Mouse (Mus musculus): Measurements from ENCODE around the gene C77080. TPM values are rescaled to one million over a fixed set of nuclear protein-coding genes. Genes with fewer than 3 reads are reported as not detected.

C77080 gene
- total RNA-seq, 2 experiments from 2014 or later = 0.05 to 0.88 TPM

DNA sequence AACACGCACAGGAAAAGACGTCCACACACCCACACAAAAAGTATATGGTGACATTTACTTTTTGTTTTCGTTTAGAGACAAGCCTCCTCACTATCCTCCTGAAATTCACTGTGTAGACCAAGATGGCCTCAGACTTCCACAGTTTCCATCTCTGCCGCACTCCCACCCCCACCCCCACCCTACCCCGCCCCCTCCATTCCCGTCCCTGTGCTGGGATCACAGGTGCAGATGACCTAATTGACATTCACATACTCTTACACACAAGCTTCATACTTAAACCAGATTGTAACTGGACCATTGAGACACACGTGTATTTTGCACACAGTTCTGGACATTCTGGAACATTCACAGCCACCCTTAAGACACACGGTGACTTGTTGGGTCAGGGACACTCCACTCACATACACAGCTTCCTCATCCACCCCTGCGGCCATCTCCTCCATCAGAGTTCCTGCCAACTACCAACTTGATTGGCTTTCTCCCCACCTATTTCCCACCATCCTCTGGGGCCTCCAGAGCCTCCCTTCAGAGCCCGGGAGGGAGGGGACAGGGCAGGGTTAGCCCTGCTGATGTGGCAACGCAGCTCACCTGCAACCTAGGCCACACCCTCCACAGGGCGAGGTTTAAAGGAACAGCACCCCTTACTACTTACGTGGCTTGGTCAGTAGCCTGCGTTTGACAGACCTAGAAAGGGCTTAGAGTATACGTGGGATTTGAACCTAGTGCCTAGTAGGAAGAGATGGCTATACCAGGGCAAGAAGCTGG lies 11.0 kb upstream of the C77080 start:
- peak; percentile 28 for ATAC-seq (replicated peaks; ENCODE audit: poor library complexity, severe bottlenecking)

DNA sequence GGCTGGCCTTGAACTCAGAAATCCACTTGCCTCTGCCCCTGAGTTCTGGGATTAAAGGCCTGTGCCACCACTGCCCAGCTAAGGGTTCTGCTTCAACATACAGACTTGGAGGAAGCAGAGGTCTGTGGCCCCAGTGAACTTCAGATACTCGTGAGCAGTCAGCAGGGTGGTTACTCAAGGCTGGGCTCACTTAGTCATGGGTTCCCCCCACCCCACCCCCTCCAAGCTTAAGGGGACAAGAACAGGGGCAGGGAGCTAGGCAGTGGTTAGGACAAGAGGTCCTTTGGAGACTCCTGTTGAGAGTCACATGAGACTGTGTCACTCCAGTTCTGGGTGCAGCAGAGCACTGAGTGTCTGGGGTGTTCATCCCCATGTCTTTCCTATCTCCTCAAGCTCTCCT lies 7.5 kb upstream of the C77080 start:
- peak; percentile 43 for ATAC-seq (replicated peaks; ENCODE audit: poor library complexity, severe bottlenecking)

DNA sequence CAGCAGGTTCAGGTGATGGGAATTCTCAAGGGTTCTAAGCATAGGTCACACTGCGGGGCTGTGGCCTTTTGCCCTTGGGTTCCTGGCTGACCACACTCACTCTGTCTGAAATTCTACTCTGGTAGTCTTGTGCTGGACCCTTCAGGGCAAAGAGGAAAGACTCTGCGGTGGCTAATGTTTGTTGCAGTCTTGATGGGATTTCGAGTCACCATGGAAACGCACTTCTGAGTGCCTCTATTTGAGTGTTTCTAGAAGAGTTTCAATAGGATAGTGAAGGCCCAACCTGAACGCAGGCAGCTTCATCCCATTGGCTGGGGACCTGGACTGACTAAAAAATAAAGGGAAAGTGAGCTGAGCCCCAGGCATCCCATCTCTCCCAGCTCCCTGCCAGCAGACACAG lies 5.6 kb upstream of the C77080 start:
- ATAC-seq (replicated peaks; ENCODE audit: poor library complexity, severe bottlenecking) = no peak

DNA sequence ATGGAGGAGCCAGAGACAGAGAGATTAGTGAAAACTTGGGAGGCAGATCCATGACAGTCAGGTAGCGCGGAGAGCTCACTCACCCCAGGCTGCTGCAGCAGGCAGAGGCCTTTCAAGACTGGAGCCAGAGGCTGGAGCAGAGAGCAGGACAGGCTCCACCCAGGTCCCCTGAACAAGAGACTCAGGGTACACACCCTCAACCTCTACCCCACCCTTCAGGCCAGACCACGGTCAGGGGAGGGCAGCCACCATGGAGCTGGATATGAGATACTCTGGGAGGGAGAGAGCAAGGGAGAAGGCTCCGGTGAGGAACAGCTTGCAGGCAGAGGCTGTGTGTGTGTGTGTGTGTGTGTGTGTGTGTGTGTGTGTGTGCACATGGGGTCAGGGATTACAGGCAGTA lies 5.0 kb upstream of the C77080 start:
- no peak for ATAC-seq (replicated peaks; ENCODE audit: poor library complexity, severe bottlenecking)

DNA sequence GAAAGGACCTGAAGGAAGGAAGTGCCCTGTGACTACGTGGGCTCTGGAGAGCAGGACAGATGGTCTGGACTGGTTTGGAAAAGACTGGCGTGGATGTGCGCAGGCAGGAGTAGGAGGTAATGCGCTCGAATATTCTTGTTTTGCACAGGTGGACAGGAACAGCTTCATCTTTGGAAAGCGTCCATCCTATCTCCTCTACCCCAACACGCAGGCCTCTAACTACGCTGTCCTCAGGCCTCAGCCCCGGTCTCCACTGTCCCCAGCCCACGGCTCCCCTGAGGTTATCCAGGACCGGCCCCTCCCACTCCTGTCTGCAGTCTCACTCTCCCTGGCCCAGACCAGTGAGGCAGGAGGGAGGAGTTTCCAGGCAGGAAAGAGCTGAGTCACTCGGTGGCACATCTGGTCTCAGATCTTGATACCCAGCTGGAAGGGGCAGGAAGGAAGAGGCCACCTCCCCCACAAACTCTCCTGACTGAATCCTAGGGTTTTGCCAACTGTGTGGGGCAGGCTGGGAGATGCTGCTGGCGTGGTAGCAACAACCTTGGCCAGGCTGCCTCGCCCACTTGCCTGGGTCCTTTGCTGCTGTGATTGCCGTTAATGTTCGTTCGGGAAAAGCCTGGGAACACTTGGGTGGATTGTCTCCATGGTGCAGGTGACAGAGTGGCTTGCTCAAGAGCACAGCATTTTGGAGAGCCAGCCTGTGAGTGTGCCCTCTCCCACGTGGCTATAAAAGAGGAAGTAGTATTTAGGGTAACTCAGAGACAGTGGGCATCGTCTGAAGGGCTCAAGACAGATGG lies 2.2 kb upstream of the C77080 start:
- ATAC-seq (replicated peaks; ENCODE audit: poor library complexity, severe bottlenecking) = peak; percentile 96

DNA sequence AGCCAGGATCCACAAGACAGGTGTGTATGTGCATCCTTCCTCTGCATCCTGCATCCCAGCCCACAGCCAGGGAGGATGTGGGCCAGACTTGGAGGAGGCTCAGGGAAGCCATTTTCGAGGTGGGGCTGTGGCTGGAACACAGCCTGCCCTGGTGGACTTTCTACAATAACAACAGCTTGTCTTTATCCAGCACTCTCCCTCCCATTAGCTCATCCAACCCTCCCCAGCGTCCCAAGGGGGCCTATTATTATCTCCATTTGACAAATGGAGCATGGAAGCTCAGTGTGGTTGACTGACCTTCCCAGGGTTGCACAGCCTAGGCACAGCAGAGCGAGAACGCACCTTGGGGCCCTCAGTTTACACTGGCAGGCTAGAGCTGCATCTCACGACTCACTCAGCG lies 526 bp downstream of the C77080 start:
- no peak for ATAC-seq (replicated peaks; ENCODE audit: poor library complexity, severe bottlenecking)

DNA sequence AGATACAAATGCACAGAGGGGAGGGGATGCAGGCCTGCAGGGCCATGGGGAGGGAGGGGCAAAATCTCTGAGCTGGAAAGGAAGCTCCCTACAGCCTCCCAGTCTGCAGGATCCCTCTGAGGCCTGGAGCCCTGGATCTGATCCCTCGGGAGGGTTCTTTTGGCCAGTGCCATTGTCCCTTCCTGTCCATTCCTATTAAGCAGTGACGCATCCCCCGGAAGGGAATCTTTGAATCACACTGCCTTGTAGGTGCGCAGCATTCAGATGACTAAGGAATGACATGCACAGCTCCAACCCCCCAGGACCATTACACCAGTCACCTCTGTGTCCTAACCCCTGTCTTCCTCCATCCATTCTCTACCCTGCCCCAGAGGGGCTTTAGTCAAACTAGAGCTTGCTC lies 2.1 kb downstream of the C77080 start:
- no peak for ATAC-seq (replicated peaks; ENCODE audit: poor library complexity, severe bottlenecking)

DNA sequence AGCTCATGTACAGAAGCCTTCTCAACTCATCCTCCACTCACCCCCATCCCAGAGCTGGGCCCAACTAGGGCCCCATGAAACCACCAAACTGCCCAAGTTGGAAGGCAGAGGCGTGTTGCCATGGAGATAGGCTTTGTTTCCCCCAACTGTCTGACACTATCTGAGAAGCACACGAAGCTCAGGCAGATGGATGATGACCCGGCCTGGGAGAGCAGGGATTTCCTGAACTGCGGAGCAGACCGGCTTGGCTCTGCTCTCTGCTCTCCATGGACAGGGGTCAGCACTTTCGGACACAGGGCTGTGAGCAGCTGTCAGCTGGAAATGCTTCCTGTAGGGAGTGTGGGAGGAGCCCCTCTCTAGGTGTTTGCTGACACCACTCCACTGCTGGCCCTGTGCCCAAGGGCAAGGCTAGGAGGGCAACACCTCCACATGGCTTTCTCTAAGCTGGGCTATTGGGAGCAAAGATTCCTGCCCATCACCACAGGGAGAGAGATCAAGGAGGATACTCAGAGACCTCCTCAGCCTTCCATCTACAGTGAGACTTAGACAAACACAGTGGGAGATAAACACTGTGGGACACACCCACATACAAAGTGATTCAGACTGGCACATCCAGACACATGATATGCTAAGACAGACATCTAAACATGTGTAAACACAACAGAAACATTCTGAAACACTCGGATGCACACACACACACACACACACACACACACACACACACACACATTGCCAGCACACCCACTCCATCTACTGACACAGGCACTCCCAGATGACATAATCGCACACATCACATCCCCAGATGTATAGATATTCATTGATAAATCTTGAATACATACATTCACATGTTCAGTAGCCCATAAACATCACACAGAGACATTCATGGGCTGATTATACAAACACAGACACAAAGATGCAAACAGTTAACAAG lies 4.5 kb downstream of the C77080 start:
- peak; percentile 20 for ATAC-seq (replicated peaks; ENCODE audit: poor library complexity, severe bottlenecking)

DNA sequence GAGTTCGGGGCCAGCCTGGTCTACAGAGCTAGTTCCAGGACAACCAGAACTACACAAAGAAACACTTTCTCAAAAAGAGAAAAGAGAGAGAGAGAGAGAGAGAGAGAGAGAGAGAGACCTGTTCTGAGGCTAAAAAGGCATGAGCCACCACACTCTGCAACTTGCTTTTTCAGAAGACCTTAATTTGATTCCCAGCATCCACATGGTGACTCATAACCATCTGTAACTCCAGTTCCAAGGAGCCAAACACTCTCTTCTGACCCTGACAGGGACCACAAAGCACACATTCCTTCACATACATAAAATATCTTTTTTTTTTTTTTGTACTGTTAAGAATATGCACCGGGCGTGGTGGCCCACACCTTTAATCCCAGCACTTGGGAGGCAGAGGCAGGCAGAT lies 6.6 kb downstream of the C77080 start:
- ATAC-seq (replicated peaks; ENCODE audit: poor library complexity, severe bottlenecking) = no peak

DNA sequence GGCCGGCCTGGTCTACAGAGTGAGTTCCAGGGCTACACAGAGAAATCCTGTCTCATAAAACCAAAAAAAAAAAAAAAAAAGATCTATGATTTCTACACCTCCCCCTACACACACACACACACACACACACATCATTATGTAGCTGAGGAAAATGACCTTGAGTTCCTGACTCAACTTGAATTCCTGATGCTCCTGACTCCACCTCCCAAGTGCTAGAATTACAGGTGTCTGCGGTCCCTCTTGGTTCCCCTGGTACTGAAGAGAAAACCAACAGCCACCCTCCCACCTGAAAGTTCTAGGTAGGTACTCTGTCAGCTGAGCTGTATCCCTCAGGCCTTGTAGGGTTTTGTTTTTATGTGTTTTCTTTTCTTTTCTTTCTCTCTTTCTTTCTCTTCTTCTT lies 8.7 kb downstream of the C77080 start:
- no peak for ATAC-seq (replicated peaks; ENCODE audit: poor library complexity, severe bottlenecking)

DNA sequence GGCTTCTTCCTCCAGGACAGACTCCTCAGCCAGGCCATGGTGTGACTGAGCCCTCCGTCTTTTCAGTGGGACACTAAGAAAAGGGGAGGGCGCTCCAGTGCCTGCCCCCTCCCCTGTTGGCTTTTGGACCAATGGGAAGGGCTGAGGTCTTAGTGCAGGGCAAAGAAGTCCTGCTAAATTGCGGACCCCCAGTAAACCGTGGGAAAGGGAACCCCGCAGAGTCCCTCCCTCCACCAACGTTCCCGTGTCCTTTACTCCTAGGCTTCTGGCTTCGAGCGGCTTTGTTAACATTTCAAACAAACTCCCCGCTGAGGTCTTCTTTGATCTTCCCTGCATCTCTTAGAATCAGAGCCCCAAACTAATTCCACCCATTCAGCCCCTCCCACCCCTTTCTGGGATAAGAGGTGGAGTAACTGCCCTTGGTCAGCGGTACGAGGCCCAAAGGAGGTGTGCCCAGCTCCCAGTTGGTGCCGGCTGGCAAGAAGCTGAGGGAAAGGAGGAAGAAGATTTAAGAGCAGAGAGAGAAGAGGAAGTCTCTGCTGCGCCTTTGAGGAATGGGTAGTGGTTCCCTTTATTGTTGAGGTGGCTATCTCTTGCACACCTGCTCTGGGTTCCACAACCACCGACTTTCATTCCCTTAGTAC lies 9.6 kb downstream of the C77080 start:
- ATAC-seq (replicated peaks; ENCODE audit: poor library complexity, severe bottlenecking) = peak; percentile 79

DNA sequence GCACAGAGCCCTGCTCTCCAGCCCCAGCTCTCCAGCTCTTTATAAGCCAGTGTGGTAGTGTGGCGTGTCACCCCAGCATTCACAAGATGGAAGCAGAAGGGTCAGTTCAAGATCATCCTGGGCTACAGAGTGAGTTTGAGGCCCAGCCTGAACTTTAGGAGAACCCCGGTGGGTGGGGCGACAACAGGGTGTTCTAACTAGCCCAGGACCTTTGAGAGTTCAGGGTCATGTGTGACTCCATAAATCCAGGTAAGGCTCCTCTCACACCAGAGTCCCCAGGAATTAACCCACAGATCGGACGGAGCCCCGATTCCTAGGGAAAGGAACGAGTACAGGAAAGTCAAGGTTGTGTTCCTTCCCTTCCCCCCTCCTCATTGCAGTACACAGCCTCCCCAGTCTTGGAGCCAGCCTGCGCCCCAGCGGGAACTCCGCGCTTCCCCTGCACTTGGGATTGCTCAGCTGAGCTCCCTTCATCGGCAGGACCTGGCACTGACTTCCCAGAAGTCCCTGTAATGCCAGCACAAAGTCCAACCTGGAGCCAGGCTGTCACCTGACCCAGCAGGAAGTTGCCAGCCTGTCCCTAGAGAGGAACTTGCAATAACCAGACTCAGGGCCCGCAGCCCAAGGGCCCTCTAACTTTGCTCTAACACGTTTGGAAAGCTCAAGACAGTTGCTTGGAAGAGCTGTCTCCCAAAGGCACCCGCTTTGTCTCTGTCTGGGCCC lies 10.3 kb downstream of the C77080 start:
- peak; percentile 49 for ATAC-seq (replicated peaks; ENCODE audit: poor library complexity, severe bottlenecking)

DNA sequence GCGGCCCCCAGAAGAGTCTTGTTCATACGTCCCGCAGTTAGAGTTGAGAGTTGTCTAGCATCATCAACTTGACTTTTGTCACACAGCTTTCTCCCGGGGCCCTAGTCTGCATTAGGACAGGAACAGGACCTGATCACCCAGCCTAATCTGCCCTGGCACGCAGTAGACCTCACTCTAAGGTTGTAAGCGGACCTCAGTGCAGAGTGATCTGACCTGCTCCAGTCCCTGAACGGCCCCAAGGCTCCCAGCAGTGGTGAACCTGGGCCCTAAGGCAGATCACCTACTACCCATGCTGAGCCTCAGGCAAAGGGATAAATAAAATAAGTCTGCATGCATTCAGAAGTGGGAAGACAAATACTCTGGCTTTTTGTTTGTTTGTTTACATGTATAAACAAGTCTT lies 11.9 kb downstream of the C77080 start:
- ATAC-seq (replicated peaks; ENCODE audit: poor library complexity, severe bottlenecking) = no peak

DNA sequence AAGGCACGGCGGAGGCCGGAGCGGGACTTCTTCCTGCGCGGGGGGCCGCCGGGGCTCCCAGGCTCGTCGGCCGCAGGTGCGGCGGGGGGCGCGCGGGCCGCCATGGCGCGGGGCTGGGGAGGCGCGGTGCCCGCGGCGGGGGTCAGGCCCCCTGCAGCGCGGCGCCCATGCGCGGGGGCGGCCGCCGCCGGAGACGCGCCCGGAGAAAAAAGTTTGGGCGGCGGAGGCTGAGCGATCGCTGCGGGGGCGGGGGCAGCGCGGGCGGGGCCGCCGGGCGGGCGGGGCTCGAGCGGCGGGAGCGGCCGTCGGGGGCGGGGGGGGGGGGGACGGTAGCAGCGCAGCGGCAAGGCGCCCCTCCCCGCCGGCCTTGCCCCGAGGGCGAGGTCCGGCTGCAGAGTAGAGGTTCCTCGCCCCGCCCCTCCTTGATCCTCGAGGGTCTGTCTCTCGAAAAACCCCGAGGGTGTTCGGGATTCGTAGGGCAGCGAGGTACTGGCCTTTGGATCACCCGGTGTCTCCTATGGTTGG lies 12.9 kb downstream of the C77080 start:
- ATAC-seq (replicated peaks; ENCODE audit: poor library complexity, severe bottlenecking) = no peak

DNA sequence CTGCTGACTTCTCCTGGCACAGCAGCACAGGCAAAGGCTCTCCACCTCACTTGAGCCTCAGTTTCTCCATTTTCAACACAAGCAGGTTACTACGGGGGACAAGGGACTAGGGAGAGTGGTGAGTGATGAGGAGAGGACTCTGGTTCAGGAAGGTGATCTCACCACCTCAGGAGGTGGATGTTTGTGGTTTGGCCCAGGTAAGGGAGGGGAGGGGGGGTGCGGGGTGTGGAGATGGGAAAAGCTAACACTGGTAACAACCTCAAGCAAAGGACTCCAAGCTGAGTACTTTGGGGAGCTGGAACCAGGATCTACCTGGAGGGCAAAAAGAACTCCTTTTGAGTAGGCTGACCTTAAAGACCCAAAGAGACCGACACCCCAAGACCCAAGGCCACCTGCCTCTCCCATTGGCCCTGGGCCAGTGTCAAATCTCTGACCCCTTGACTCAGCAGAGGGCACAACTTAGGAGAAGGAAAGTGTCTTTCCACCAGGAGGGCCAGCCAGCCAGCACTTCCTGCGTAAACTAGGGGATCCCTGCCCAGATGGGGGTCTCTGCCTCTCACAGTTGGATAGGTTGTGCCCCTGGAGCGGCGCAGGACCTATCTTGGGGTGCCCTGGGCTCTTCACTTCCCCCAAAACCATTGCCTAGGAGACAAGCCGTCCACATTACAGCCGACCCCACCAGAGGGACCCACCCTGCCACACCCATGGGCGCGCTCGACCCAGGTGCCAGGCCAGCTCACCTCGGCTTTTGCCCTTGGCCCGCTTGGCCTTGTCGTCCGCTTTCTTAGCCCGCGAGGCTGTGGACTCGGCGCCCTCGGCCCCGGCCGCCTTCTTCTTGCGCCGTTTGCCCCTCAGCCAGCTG lies 13.6 kb downstream of the C77080 start:
- no peak for ATAC-seq (replicated peaks; ENCODE audit: poor library complexity, severe bottlenecking)

DNA sequence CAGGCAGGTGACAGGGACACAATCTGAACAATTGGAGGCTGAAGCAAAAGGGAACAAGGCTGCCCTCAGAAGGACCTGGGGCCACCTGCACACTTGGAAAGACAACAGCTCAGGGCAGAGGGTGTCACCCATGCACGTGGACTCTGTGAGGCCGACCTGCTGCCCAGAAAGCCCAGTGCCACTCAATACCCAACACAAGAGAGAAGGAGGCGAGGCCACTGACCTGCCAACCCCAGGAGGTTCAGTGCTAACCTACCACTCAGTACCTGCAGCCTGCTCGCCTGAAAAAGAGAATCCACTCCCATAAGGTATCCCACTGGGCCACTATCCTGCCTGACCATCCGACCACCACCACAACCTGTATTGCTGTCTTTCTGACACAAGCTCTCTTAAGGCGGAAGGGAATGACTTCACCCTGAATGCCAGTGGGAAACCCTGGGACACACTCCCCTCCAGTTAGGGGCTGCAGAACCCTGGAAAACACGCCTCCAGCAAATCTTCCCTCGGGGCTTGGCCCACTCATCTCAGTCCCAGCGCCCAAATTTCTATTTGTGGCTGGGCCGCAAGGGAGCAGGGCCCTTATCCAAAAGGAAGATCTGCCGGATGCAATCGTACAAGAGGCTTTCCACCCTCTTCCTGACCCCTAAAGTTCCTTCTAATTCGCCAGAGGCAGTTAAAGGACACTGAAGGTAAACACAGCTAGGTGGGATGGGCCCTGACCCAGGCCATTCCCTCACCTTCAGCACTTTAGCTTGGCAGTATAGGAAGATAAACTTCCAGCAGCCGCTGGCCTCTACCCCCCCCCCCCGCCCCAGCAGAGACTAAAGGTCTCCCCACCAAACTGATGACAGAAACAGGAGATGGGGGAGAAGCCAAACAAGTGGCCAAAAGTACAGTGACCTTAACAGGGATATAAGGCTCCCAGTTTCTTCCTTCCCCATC lies 14.6 kb downstream of the C77080 start:
- no peak for ATAC-seq (replicated peaks; ENCODE audit: poor library complexity, severe bottlenecking)

DNA sequence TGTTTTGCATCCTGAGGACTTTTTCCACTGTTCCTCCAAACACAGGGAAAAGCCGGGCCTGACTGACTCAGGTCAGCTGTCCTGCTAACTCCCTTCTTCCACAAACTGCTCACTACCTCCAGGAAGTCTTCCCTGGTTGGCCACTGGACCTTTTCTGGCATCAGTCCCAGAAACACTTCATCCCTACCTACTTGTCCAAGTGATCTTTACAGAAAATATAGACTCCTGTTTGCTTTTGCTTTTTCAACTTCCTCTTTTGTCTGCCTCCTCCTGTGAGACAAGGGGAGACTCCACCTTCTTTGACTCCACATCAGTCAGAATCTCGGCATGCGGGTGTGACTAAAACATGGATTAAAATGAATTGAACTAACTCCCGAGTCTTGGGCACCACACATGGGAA lies 16.4 kb downstream of the C77080 start:
- ATAC-seq (replicated peaks; ENCODE audit: poor library complexity, severe bottlenecking) = peak; percentile 59
